Mouse (Mus musculus) erythroblast, embryonic 14.5 days (primary cell): ENCODE measurements around the gene Hbs1l.

Experiments
- GATA1 ChIP-seq: IDR thresholded peaks from 2 replicates; pipeline ENCODE4 v1.6.1; 2012; ENCODE audit warnings: low read length, inconsistent platforms, mixed read lengths
- TAL1 ChIP-seq: IDR thresholded peaks from 3 replicates; pipeline ENCODE4 v1.6.1; 2012; ENCODE audit warnings: low read length, inconsistent platforms, mixed read lengths

DNA sequence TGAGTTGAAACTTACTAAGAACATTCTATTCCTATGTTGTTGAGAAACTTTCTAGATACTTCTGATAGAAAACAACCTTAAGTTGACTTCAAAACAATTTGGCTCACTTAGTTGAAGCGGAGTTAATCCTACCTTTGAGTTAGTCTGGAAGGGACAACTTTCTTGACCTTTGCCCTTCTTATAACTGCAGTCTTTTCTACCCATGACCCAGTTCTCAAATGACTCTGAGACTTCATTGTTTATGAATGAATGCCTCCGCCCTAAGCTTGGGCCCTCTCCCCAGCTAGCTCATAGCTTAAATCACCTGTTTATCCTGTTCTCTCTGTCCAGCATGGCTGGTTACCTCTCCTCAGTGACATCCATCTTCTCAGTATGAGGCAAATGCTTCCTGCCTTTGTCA is 73.8 kb downstream of the Hbs1l start:
- TF ChIP-seq GATA1: no peak
- TF ChIP-seq TAL1: no peak
